Mouse (Mus musculus) spleen, adult 2 months (tissue): ENCODE measurements around the gene Junb. TPM values are rescaled to one million over a fixed set of nuclear protein-coding genes. Genes with fewer than 3 reads are reported as not detected.
A peak's percentile ranks its signal among the peaks of the same experiment; 100 is the strongest.

Experiments
- DNase-seq, 2 experiments: peaks; one replicate each; pipeline versions ENCODE4 v3.0.0 to v3.0.0-alpha.2; 2012 to 2021; ENCODE audit warnings: low spot score in 2 of 2, low read depth in 1 of 2
- H3K27ac ChIP-seq: fragments of 200-500 bp; 2 replicates; pipeline ENCODE4 v1.5.1; 2012; ENCODE audit warnings: low read length, inconsistent platforms; ENCODE audit not compliant: insufficient read depth
- H3K27me3 ChIP-seq: fragments of 200-500 bp; 2 replicates; pipeline ENCODE4 v1.6.1; 2012; ENCODE audit warnings: mild to moderate bottlenecking, moderate library complexity, low read length, inconsistent platforms; ENCODE audit not compliant: control insufficient read depth, insufficient read depth
- H3K36me3 ChIP-seq: fragments of 200-500 bp; 2 replicates; pipeline ENCODE4 v1.6.1; 2012; ENCODE audit warnings: mild to moderate bottlenecking, low read length, inconsistent platforms; ENCODE audit not compliant: control insufficient read depth, insufficient read depth
- H3K4me1 ChIP-seq: fragments of 200-500 bp; 2 replicates; pipeline ENCODE4 v1.6.1; 2011; ENCODE audit warnings: inconsistent platforms; ENCODE audit not compliant: control insufficient read depth, insufficient read depth, insufficient read length
- H3K4me3 ChIP-seq: fragments of 200-500 bp; 2 replicates; pipeline ENCODE4 v1.5.1; 2011; ENCODE audit warnings: mild to moderate bottlenecking, inconsistent platforms; ENCODE audit not compliant: insufficient read depth, insufficient read length; ENCODE audit errors: extremely low read depth
- CTCF ChIP-seq: fragments of 200-500 bp; IDR thresholded peaks from 2 replicates; pipeline ENCODE4 v1.5.1; 2011; ENCODE audit warnings: mild to moderate bottlenecking, inconsistent platforms; ENCODE audit not compliant: insufficient read depth, insufficient read length, insufficient replicate concordance; ENCODE audit errors: extremely low read depth
- POLR2A ChIP-seq: fragments of 200-500 bp; IDR thresholded peaks from 2 replicates; pipeline ENCODE4 v1.6.1; 2011; ENCODE audit warnings: low read depth, low read length, inconsistent platforms
- WGBS: fragments of 180-500 bp; shearing (Covaris S2); methylation state at CpG from one replicate; pipeline ENCODE4 v1.1.7; 2018; 5-methylcytosine and 5-hydroxymethylcytosine counted together
- polyA plus RNA-seq: library from polyadenylated mRNA; depleted of rRNA; stranded (reverse); fragments of >200 nt; gene quantifications from 2 replicates; pipeline ENCODE4 v1.2.3, GENCODE M21; 2012

Junb gene
- polyA plus RNA-seq, 1 experiment: 89.2 TPM

DNA sequence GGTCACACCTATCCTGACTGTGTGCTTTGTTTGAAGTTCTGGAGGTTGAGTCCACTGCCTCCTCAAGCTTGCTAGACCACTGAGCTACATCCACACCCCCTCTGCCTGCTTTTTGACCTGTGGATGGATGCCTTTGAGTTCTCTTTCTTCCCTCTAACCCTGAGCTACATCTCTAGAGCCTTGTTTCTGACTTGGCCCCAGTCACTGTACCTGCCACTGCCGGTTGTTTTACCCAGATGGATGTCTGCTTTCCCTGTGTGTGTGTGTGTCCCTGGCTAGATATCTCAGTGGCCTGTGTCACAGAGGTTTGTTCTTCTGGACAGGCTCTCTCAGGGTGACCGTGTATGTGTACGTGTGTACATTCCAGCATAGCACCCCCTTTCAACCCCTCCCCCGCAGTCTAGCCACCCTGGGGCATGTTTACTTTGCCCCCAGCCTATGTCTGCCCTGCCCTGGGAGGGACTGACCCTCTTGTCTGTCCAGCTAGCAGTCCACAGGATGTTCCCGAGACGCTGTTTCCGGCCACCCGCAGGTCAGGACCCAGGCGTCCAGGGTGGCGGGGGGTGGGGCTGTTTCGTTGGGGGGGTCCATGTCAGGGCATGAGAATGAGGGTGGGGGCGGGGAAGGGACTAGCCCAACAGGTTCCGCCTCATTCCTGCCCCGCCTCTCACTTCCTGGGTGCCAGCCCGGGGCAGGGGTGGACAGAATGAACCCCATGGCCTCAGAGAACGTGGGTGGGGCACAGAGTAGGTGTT, 6.0 kb upstream of the Junb start:
- TF ChIP-seq CTCF (no peak), POLR2A (no peak)
- DNase-seq: peak in 1 of 2 experiments; percentile 40
- Histone ChIP-seq H3K27ac (peak overlapping the region; percentile 89), H3K36me3 (no peaks in the 10 kb centered on the region), H3K4me3 (no peak overlapping the region), H3K4me1 (peaks cover 35% of the 10 kb centered on the region), H3K27me3 (no peaks in the 10 kb centered on the region)
- WGBS: 33% methylated on average over 16 of the region's 16 CpGs

- TF ChIP-seq CTCF (no peak), POLR2A (no peak)
- Histone ChIP-seq H3K36me3 (no peaks in the 10 kb centered on the region), H3K4me1 (peaks cover 37% of the 10 kb centered on the region), H3K27ac (peak overlapping the region; percentile 78), H3K4me3 (no peak overlapping the region), H3K27me3 (no peaks in the 10 kb centered on the region)
- 14% methylated on average over 3 of the region's 3 CpGs for WGBS
- DNase-seq: no peak
Measured at GRCm38 (mm10) chr8:84982499-84983011, 4.0 kb upstream of the Junb start.

DNA sequence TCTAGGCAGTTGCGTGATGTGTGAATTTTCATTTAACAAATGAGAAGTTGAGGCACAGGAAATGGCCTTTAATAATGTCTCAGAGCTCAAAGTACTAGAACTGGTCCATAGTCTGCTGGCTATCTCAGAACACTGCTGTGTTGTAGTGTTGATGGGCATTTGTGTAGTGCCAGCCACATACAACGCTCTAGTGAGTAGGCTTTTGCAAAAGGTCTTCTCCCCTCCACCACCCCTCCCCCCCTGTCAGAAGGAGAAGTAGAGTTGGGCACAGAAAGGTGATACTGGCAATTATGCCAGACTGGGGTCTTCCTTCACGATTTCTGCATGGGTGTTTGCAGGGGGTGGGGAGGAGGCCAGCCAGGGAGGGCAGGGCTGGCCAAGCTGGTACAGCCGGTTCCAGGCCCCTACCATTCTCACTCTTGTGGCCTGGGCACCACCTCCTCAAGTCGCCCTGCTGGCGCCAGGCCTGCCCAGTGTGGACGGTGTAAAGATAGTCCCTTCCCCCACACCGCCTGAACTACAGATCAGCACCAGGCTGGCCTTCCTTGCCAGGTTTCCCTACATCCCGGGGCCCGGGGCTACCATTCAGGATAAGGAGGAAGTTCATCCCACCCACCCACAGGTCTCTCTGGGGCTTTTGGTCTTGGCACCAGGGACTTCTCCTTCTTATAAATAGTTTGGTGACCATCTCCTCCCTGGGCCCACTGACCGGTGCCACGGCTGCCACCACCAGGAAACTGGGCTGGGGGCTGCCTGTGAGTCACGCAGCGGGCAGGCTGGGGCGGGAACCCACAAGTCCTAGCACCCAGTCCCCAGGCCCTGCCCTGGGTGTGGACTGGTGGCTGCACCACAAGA, 3.4 kb upstream of the Junb start:
- no peak for TF ChIP-seq CTCF
- no peak for TF ChIP-seq POLR2A
- Histone ChIP-seq H3K27ac (peak overlapping the region; percentile 78), H3K4me1 (peaks cover 37% of the 10 kb centered on the region), H3K36me3 (no peaks in the 10 kb centered on the region), H3K4me3 (no peak overlapping the region), H3K27me3 (no peaks in the 10 kb centered on the region)
- DNase-seq: no peak
- 44% methylated on average over 15 of the region's 15 CpGs for WGBS

DNA sequence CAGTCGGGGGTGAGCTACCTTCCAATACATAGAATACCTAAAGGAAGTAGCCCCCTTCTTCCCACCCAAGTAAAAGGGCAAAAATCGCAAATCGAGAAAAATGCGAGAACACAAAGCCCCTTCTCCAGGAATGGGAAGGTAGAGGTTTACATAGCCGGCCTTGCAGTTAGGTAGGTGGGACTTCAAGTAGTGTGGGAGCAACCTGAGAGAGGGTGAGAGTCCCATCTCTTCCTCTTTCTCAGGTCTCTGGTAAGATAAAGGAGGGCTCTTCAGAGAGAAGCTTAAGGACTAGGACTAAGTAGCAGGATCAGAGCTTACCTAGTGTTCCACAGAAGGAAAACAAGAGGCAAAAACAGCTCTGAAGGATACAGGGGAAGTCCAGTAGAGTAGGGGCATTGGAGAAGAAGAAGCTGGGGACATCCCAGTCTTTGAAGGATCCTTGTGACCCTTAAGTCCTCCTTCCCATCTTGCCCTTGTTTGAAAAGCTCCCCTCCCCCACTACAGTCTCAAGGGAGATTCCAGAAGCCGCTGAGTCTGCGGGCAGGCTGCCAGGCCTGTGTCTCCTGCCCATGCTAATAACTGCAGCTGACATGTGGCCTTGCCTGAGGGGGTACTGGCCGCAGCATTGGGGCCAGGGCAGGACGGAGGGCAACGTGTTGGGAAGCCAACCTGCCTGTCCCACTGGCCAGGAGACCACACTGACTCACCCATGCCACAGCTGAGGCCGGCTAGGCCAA, 2.3 kb upstream of the Junb start:
- WGBS: 28% methylated on average over 11 of the region's 11 CpGs
- Histone ChIP-seq H3K27ac (peak overlapping the region; percentile 96), H3K36me3 (no peaks in the 10 kb centered on the region), H3K27me3 (no peaks in the 10 kb centered on the region), H3K4me3 (peak overlapping the region; percentile 50; the same call in 1 of the 2 replicates), H3K4me1 (peaks cover 37% of the 10 kb centered on the region)
- DNase-seq: peak in 1 of 2 experiments; percentile 53
- no peak for TF ChIP-seq POLR2A
- TF ChIP-seq CTCF: no peak

- Histone ChIP-seq H3K27me3 (no peaks in the 10 kb centered on the region), H3K27ac (peak overlapping the region; percentile 96), H3K36me3 (no peaks in the 10 kb centered on the region), H3K4me1 (peaks cover 34% of the 10 kb centered on the region), H3K4me3 (peak overlapping the region; percentile 50)
- peak; percentile 93 to 97 for DNase-seq
- 3% methylated on average over 40 of the region's 42 CpGs for WGBS
- TF ChIP-seq POLR2A (peak; percentile 49), CTCF (no peak)
Measured at GRCm38 (mm10) chr8:84979599-84980421, 1.3 kb upstream of the Junb start.
